Comparison of ENCODE assay signal across 8 mouse cellular contexts in genomic region chr12:108274661-108275507, GRCm38 (mm10). TPM values are rescaled to one million over a fixed set of nuclear protein-coding genes. Genes with fewer than 3 reads are reported as not detected.
DNase-seq lines count a peak whose midpoint lies in the region; ATAC-seq and TF ChIP-seq lines count a peak whose summit lies in the region.

Gene Ccdc85c, minus strand, starts transcription at chr12:108275425.

- H3K27me3 ChIP-seq in kidney, adult 2 months (replicated peaks; ENCODE audit: control insufficient read depth, insufficient read depth, low read length), result no peaks in the 10 kb centered on the region
- no peaks in the 10 kb centered on the region for H3K27me3 ChIP-seq in embryonic facial prominence, embryonic 11.5 days (ENCODE audit: control insufficient read depth, insufficient read depth, low read length)
- 0 out of 2 replicates have a peak, but pooled peaks cover 3% of the 10 kb centered on the region for H3K27me3 ChIP-seq in heart, embryonic 11.5 days (ENCODE audit: control insufficient read depth, insufficient read depth, low read length)
- H3K27me3 ChIP-seq in lung, embryonic 15.5 days, result peaks cover 11% of the 10 kb centered on the region; the same call in 1 of the 2 replicates

- H3K36me3 ChIP-seq in kidney, adult 2 months (ENCODE audit: control insufficient read depth, insufficient read depth, low read length), result no peaks in the 10 kb centered on the region
- H3K36me3 ChIP-seq in embryonic facial prominence, embryonic 11.5 days (replicated peaks; ENCODE audit: control insufficient read depth, insufficient read depth, low read depth, low read length), result no peaks in the 10 kb centered on the region
- H3K36me3 ChIP-seq in heart, embryonic 11.5 days (ENCODE audit: control insufficient read depth, insufficient read depth, low read length), result no peaks in the 10 kb centered on the region
- no peaks in the 10 kb centered on the region for H3K36me3 ChIP-seq in lung, embryonic 15.5 days

- no peak for ATAC-seq in embryonic facial prominence, embryonic 11.5 days (replicated peaks; ENCODE audit: insufficient number of reproducible peaks, low FRiP score, low TSS enrichment, low read depth)
- ATAC-seq in heart, embryonic 11.5 days (replicated peaks; ENCODE audit: insufficient number of reproducible peaks, low FRiP score, low TSS enrichment), result no peak; the same call in 1 of the 2 replicates
- ATAC-seq in lung, embryonic 15.5 days (ENCODE audit: borderline replicate concordance, extremely low read depth, low FRiP score, low TSS enrichment), result no peak

- TF ChIP-seq CTCF in kidney, adult 2 months (conservative IDR thresholded peaks at IDR 0.05; ENCODE audit: insufficient read depth, insufficient read length, low read depth, low read length), result no peak

- WGBS in kidney, adult 2 months, result under 1% methylated on average over 116 of the region's 120 CpGs
- under 1% methylated on average over 77 of the region's 120 CpGs for WGBS in embryonic facial prominence, embryonic 11.5 days
- WGBS in heart, embryonic 11.5 days (ENCODE audit: insufficient replicate concordance), result under 1% methylated on average over 61 of the region's 120 CpGs
- under 1% methylated on average over 94 of the region's 120 CpGs for WGBS in lung, embryonic 15.5 days

- peaks cover 21% of the 10 kb centered on the region for H3K4me1 ChIP-seq in kidney, adult 2 months (ENCODE audit: control insufficient read depth, insufficient read depth, low read length)
- peaks cover 17% of the 10 kb centered on the region for H3K4me1 ChIP-seq in embryonic facial prominence, embryonic 11.5 days (ENCODE audit: control insufficient read depth, insufficient read depth, low read length)
- peaks cover 62% of the 10 kb centered on the region for H3K4me1 ChIP-seq in heart, embryonic 11.5 days (ENCODE audit: control insufficient read depth, insufficient read depth, low read length)
- peaks cover 72% of the 10 kb centered on the region for H3K4me1 ChIP-seq in lung, embryonic 15.5 days

- H3K27ac ChIP-seq in kidney, adult 2 months (ENCODE audit: insufficient read depth, low read depth, low read length), result no peak within 1 kb of the TSS
- peak within 1 kb of the TSS; percentile 85 for H3K27ac ChIP-seq in embryonic facial prominence, embryonic 11.5 days (replicated peaks; ENCODE audit: low read depth, low read length)
- peak within 1 kb of the TSS; percentile 37 for H3K27ac ChIP-seq in heart, embryonic 11.5 days (ENCODE audit: low read depth, low read length)
- peak within 1 kb of the TSS; percentile 77 for H3K27ac ChIP-seq in lung, embryonic 15.5 days

- no peaks in the 10 kb centered on the region for H3K9me3 ChIP-seq in embryonic facial prominence, embryonic 11.5 days (replicated peaks; ENCODE audit: control insufficient read depth, low read length)
- H3K9me3 ChIP-seq in heart, embryonic 11.5 days (replicated peaks; ENCODE audit: control insufficient read depth, low read length), result no peaks in the 10 kb centered on the region
- no peaks in the 10 kb centered on the region for H3K9me3 ChIP-seq in lung, embryonic 15.5 days

- H3K4me2 ChIP-seq in embryonic facial prominence, embryonic 11.5 days (ENCODE audit: low read depth, low read length), result peak within 1 kb of the TSS; percentile 100
- H3K4me2 ChIP-seq in heart, embryonic 11.5 days, result peak within 1 kb of the TSS; percentile 87
- peak within 1 kb of the TSS; percentile 83 for H3K4me2 ChIP-seq in lung, embryonic 15.5 days

- peak; percentile 52 for DNase-seq in kidney, adult 2 months
- DNase-seq in kidney, adult 18-20 months, result no peak
- DNase-seq in adrenal gland, adult 18-20 months (ENCODE audit: low spot score in 2 of 2), result peak; percentile 50 to 53
- peak; percentile 57 for DNase-seq in embryonic facial prominence, embryonic 11.5 days (ENCODE audit: low spot score)
- peak; percentile 40 to 65 for DNase-seq in kidney, postnatal 25 days
- peak; percentile 54 for DNase-seq in right cerebral cortex, postnatal 25 days

- no peak for TF ChIP-seq POLR2A in kidney, adult 2 months (IDR thresholded peaks at IDR 0.05; ENCODE audit: low read depth, low read length)

- H3K9ac ChIP-seq in embryonic facial prominence, embryonic 11.5 days (replicated peaks; ENCODE audit: low read length), result peak within 1 kb of the TSS; percentile 84
- H3K9ac ChIP-seq in heart, embryonic 11.5 days (ENCODE audit: low read depth, low read length), result peak within 1 kb of the TSS; percentile 84
- peak within 1 kb of the TSS; percentile 73 for H3K9ac ChIP-seq in lung, embryonic 15.5 days

- H3K4me3 ChIP-seq in kidney, adult 2 months (ENCODE audit: insufficient read depth, low read depth, low read length), result peak within 1 kb of the TSS; percentile 70
- peak within 1 kb of the TSS; percentile 79 for H3K4me3 ChIP-seq in embryonic facial prominence, embryonic 11.5 days (ENCODE audit: low read depth, low read length)
- H3K4me3 ChIP-seq in heart, embryonic 11.5 days (ENCODE audit: low read depth, low read length), result peak within 1 kb of the TSS; percentile 68
- H3K4me3 ChIP-seq in lung, embryonic 15.5 days, result peak within 1 kb of the TSS; percentile 67

RNA-seq across cellular contexts. Expression of gene Ccdc85c, which starts in this region (rescaled TPM):
- 15.7 and 19.4 TPM in 2 replicates for polyA plus RNA-seq in kidney, adult 2 months (2012; rRNA removed)
- 10 to 100 TPM; 21.3 to 22.9 TPM for total RNA-seq in adrenal gland, adult 18-20 months (2021)
- 8.4 and 9.8 TPM in 2 replicates for polyA plus RNA-seq in embryonic facial prominence, embryonic 11.5 days (2014; fragmentation: Nextera tagmentation; extraction: Ambion mirVana)
- 6.3 and 7.8 TPM in 2 replicates for polyA plus RNA-seq in heart, embryonic 11.5 days (2014; fragmentation: Nextera tagmentation; extraction: Ambion mirVana)
- polyA plus RNA-seq in lung, embryonic 15.5 days (2015; fragmentation: Nextera tagmentation; extraction: Ambion mirVana), result 4.9 and 6.1 TPM in 2 replicates
